Mouse (Mus musculus): Measurements from ENCODE around the gene Bad.

- TF ChIP-seq CTCF (IDR thresholded peaks at IDR 0.05; ENCODE audit: low read depth) (no peak), EP300 (optimal IDR thresholded peaks at IDR 0.05) (no peak)
These were observed 38.9 kb downstream of the Bad start, which contains the start of gene Fkbp2 for GRCm38 (mm10) chr19:6980381-6981093.
